Mouse (Mus musculus) olfactory bulb, adult 2 months (tissue): ENCODE results near the gene Ropn1l. TPM values are rescaled to one million over a fixed set of nuclear protein-coding genes. Genes with fewer than 3 reads are reported as not detected.

Experiments
- H3K27ac ChIP-seq: fragments of 200-500 bp; 2 replicates; pipeline ENCODE4 v1.5.1; 2012; ENCODE audit warnings: low read depth, low read length; ENCODE audit not compliant: insufficient read depth
- H3K4me1 ChIP-seq: fragments of 200-500 bp; 2 replicates; pipeline ENCODE4 v1.6.1; 2012; ENCODE audit warnings: low read length; ENCODE audit not compliant: control insufficient read depth, insufficient read depth
- H3K4me3 ChIP-seq: fragments of 200-500 bp; 2 replicates; pipeline ENCODE4 v1.5.1; 2012; ENCODE audit warnings: mild to moderate bottlenecking, low read depth, low read length, moderate library complexity; ENCODE audit not compliant: insufficient read depth
- CTCF ChIP-seq: fragments of 200-500 bp; IDR thresholded peaks from 2 replicates; pipeline ENCODE4 v1.5.1; 2012; ENCODE audit warnings: low read depth, mild to moderate bottlenecking, low read length, moderate library complexity; ENCODE audit not compliant: insufficient read depth
- POLR2A ChIP-seq: fragments of 200-500 bp; IDR thresholded peaks from 2 replicates; pipeline ENCODE4 v1.6.1; 2012; ENCODE audit warnings: mild to moderate bottlenecking, low read depth, low read length, moderate library complexity; ENCODE audit not compliant: insufficient read depth
- WGBS: fragments of 180-500 bp; shearing (Covaris S2); methylation state at CpG from one replicate; pipeline ENCODE4 v1.1.7; 2018; 5-methylcytosine and 5-hydroxymethylcytosine counted together
- polyA plus RNA-seq: library from polyadenylated mRNA; stranded (reverse); fragments of >200 nt; gene quantifications from 2 replicates; pipeline ENCODE4 v1.2.4, GENCODE M21; 2012; ENCODE audit warnings: low replicate concordance; ENCODE audit not compliant: missing spikeins, insufficient read depth, insufficient read length

The Ropn1l gene
- polyA plus RNA-seq, 1 experiment, result not detected

DNA sequence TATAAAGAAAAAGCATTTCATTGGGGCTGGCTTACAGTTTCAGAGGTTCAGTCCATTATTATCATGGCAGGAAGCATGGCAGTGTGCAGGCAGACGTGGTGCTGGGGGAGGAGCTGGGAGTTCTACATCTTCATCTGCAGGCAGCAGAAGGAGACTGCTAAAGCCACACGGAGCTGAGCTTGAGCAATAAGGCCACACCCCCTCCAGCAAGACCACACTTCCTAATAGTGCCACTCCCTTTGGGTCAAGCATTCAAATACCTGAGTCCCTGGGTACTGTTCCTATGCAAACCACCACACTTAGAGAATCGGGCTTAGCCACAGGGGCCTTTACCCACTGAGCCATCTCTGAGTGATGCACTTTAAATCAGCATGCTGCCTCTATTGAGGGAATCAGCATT lies 52.6 kb downstream of the Ropn1l start:
- TF ChIP-seq CTCF (no peak), POLR2A (no peak)
- 46% methylated on average over 3 of the region's 3 CpGs for WGBS
- peaks cover 30% of the 10 kb centered on the region for H3K4me1 ChIP-seq
- H3K4me3 ChIP-seq, result no peak overlapping the region
- no peak overlapping the region for H3K27ac ChIP-seq

DNA sequence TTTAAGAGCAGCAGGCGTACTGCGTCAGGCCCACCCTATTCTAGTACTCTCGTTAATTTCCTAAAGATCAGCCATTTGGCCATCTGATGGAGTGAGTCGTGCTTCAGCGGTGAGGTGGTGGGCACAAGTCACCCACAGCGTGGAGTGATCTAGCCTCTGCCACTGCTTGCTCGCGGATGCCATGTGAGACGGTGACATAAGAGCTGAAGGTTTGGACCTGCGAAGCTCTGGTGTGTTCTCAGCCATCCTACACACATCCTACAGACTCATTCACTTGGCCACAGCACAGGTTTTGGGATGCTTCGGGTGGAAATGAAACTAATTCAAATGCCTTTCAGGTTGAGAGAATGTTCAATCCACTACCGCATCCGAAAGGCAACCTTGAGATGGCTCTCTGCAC lies 54.8 kb downstream of the Ropn1l start:
- TF ChIP-seq CTCF (no peak), POLR2A (no peak)
- Histone ChIP-seq H3K4me3 (no peak overlapping the region), H3K4me1 (peaks cover 40% of the 10 kb centered on the region), H3K27ac (no peak overlapping the region)
- WGBS, result 86% methylated on average over 13 of the region's 13 CpGs

DNA sequence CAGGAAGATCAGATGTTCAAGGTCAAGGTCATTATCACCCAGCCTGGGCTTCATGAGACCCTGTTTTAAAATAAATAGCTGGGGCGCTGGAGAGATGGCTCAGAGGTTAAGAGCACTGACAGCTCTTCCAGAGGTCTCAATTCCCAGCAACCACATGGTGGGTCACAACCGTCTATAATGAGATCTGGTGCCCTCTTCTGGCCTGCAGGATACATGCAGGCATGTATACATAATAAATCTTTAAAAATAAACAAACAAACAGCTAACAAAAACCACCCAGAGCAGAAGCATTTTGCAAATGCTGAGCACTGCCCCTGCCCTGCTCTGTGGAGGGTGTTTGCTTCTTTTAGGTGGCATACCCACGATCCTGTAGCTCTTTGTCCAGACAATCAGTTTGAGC lies 56.2 kb downstream of the Ropn1l start:
- Histone ChIP-seq H3K4me1 (peaks cover 50% of the 10 kb centered on the region), H3K27ac (peak overlapping the region; percentile 79), H3K4me3 (no peak overlapping the region)
- no peak for TF ChIP-seq CTCF
- no peak for TF ChIP-seq POLR2A
- WGBS, result 71% methylated on average over 3 of the region's 3 CpGs

DNA sequence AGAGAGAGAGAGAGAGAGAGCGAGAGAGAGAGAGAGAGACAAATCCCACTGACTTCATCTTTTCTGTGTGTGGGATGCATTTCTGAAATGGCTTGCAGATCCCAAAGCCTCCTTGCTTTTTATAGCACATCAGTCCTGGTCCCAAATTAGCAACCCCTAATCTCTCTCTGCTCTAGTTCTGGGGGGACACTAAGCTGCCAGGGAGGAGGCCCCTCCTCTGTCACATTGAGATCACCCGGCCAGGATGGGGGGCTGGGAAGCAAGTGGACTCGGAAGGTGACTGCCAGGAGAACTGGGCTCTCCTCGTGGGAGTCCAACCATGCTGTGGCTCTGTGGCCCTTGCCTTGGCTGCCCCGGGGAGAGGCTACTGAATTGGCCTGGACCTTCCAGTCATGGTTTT lies 56.8 kb downstream of the Ropn1l start:
- Histone ChIP-seq H3K27ac (peak overlapping the region; percentile 91), H3K4me3 (no peak overlapping the region), H3K4me1 (peaks cover 49% of the 10 kb centered on the region)
- no peak for TF ChIP-seq CTCF
- TF ChIP-seq POLR2A, result no peak
- 44% methylated on average over 5 of the region's 5 CpGs for WGBS

DNA sequence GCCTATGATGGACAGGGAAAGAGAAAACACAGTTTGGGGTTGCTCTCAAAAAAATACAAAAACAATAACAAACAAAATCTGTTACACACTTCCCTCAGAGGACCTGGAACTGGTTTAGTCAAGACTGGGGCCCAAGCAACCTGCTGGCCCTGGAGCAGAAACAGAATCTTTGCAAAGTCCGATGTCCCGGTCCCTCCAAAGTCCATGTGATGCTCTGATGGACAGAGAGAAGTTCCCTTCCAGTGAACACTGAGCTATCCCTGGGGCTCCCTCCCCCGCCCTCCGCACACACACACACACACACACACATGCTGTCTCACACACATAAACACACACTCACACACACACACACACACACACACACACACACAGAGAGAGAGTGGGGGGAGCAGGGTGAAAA lies 57.6 kb downstream of the Ropn1l start:
- no peak overlapping the region for H3K4me3 ChIP-seq
- peaks cover 45% of the 10 kb centered on the region for H3K4me1 ChIP-seq
- peak overlapping the region; percentile 91 for H3K27ac ChIP-seq
- no peak for TF ChIP-seq CTCF
- no peak for TF ChIP-seq POLR2A
- 72% methylated on average over 4 of the region's 4 CpGs for WGBS

DNA sequence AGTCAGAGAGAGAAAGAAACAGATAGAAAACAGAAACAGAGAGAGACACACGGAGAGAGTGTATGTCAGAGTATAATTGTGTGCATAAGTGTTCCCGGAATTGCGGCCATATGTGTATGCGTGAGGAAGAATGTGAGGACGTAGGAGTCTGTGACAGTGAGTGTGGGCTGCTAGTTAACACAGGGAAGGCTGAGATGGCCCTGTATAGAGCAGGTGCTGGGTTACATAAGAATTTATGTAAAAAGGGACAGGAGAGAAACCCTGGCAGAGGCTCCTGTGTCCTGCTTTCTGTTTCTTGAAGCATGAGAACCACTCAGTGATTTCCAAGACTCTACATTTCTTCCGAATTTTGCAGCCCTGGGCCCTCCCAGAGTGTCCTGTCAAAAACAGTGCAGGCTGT lies 60.1 kb downstream of the Ropn1l start:
- 48% methylated on average over 6 of the region's 6 CpGs for WGBS
- Histone ChIP-seq H3K4me3 (no peak overlapping the region), H3K4me1 (peaks cover 37% of the 10 kb centered on the region), H3K27ac (peak overlapping the region; percentile 92)
- no peak for TF ChIP-seq CTCF
- no peak for TF ChIP-seq POLR2A

DNA sequence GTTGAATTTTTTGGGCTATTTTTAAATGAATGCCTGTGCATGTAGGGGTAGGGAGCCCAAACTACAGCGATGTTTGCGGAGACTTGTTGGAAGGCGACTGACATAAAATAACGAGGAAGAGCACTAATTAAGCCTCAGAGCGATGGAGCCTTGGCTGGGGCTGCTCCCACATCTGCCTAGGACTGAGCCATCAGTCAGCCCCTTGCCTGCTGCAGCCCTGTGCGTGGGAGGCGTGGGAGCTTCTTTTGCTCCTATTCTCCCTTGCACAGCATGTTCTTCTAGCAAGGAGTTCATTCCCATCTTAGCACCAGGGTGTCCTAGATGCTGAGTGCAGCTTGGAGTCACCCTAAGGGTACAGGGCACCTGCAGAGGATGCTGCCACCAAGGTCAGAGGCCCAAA lies 60.8 kb downstream of the Ropn1l start:
- Histone ChIP-seq H3K4me3 (no peak overlapping the region), H3K4me1 (peaks cover 34% of the 10 kb centered on the region), H3K27ac (peak overlapping the region; percentile 92)
- TF ChIP-seq CTCF (no peak), POLR2A (no peak)
- WGBS, result 23% methylated on average over 7 of the region's 7 CpGs

DNA sequence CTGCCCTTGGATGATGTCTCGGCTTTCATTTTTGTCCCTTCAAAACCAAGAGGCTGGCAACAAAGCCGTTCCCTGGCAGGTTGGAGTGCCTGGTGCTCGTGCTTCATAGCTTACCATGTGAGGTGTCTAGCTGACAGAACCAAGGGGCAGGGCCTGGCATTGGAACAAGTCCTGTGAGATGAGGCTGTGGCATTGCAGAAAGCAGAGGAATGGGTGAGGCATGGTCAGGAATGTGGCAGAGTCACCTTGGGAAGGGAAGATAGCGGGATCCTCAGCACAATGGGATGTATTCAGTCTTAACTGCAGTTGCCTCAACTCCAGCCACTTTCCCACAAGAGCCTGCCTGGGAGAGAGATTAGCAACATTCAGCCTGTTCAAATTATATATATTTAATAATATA lies 61.4 kb downstream of the Ropn1l start:
- peak overlapping the region; percentile 86 for H3K27ac ChIP-seq
- no peak overlapping the region for H3K4me3 ChIP-seq
- peaks cover 32% of the 10 kb centered on the region for H3K4me1 ChIP-seq
- no peak for TF ChIP-seq POLR2A
- no peak for TF ChIP-seq CTCF
- WGBS, result 68% methylated on average over 4 of the region's 4 CpGs

Other genes with a start within 250 kb of the Ropn1l start
- gene Dap, start 229.4 kb downstream of the Ropn1l start, polyA plus RNA-seq, result not detected in 2 replicates
- gene Ankrd33b, start 86.0 kb downstream of the Ropn1l start, polyA plus RNA-seq, result not detected in 2 replicates
- 73.0 TPM in 1 of 2 replicates, not detected in the other for gene March6, start 77.3 kb upstream of the Ropn1l start, polyA plus RNA-seq
- not detected in 2 replicates for gene Cmbl, start 111.7 kb upstream of the Ropn1l start, polyA plus RNA-seq
- gene Cct5, start 148.1 kb upstream of the Ropn1l start, polyA plus RNA-seq, result 293 TPM in 1 of 2 replicates, not detected in the other
- not detected in 2 replicates for gene Fam173b, start 148.1 kb upstream of the Ropn1l start, polyA plus RNA-seq